Mouse (Mus musculus) kidney, adult 2 months (tissue): ENCODE data around the gene Zscan4c. TPM values are rescaled to one million over a fixed set of nuclear protein-coding genes. Genes with fewer than 3 reads are reported as not detected.
"Not testable (repeated sequence)": the region's sequence is repeated elsewhere in the genome, so short reads cannot be mapped to it uniquely, and the experiment has no call there.

Source experiments
- DNase-seq: peaks from one replicate; pipeline ENCODE4 v3.0.0; 2021
- H3K27ac ChIP-seq: fragments of 200-500 bp; 2 replicates; pipeline ENCODE4 v1.5.1; 2012; ENCODE audit warnings: low read depth, low read length, control low read depth, inconsistent platforms; ENCODE audit not compliant: insufficient read depth
- H3K27me3 ChIP-seq: fragments of 200-500 bp; replicated peaks from 2 replicates; pipeline ENCODE4 v1.6.1; 2012; ENCODE audit warnings: mild to moderate bottlenecking, moderate library complexity, low read length, inconsistent platforms; ENCODE audit not compliant: control insufficient read depth, insufficient read depth
- H3K36me3 ChIP-seq: fragments of 200-500 bp; 2 replicates; pipeline ENCODE4 v1.6.1; 2012; ENCODE audit warnings: mild to moderate bottlenecking, moderate library complexity, low read length, inconsistent platforms; ENCODE audit not compliant: control insufficient read depth, insufficient read depth
- H3K4me1 ChIP-seq: fragments of 200-500 bp; 2 replicates; pipeline ENCODE4 v1.6.1; 2011; ENCODE audit warnings: low read length; ENCODE audit not compliant: control insufficient read depth, insufficient read depth
- H3K4me3 ChIP-seq: fragments of 200-500 bp; 2 replicates; pipeline ENCODE4 v1.5.1; 2011; ENCODE audit warnings: mild to moderate bottlenecking, low read depth, low read length, control low read depth; ENCODE audit not compliant: insufficient read depth
- WGBS: fragments of 180-500 bp; shearing (Covaris S2); methylation state at CpG from one replicate; pipeline ENCODE4 v1.1.7; 2018; 5-methylcytosine and 5-hydroxymethylcytosine counted together
- polyA plus RNA-seq: library from polyadenylated mRNA; depleted of rRNA; stranded (reverse); fragments of >200 nt; gene quantifications from 2 replicates; pipeline ENCODE4 v1.2.3, GENCODE M21; 2012; rRNA removed

The Zscan4c gene
- polyA plus RNA-seq = not detected in 2 replicates

GRCm38 (mm10) chr7:11005445-11005844 lies at the start of gene Zscan4c:
Gene Zscan4c, plus strand, starts transcription at chr7:11005745.
- not testable (repeated sequence) for H3K4me3 ChIP-seq, H3K36me3 ChIP-seq, H3K4me1 ChIP-seq, H3K27ac ChIP-seq, DNase-seq, H3K27me3 ChIP-seq
- 85% methylated on average over 4 of the region's 4 CpGs for WGBS

Other genes with a start within 250 kb of the Zscan4c start
- not detected in 2 replicates for gene Zscan4b, start 100.7 kb upstream of the Zscan4c start, polyA plus RNA-seq
- gene Zscan4-ps1, start 63.9 kb downstream of the Zscan4c start, polyA plus RNA-seq = not detected in 2 replicates
- not detected in 2 replicates for gene Zscan4d, start 160.4 kb downstream of the Zscan4c start, polyA plus RNA-seq